Mouse (Mus musculus): ENCODE data around the gene Ralgps2. TPM values are rescaled to one million over a fixed set of nuclear protein-coding genes. Genes with fewer than 3 reads are reported as not detected.

Ralgps2 gene
- polyA plus RNA-seq, 1 experiment from 2014 or later: 74.4 TPM

DNA sequence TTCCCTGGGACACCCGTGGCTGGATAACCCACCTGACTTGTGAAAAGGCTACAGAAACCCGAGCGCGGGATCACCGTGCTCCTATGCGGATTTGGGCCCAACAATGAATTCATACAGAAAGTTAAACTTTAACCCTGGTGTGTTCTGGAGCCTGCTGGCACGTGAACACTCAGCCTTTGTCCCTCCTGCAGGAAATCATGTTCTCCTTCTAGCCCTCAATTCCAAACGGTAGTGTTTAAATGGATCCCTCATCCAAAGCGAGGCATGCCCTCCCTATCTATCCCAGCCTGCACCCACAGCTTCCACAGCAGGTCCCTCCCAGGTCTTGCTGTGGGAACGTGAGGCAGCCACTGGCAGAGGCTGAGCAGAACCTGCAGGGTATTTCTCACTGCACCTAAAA is 131.1 kb downstream of the Ralgps2 start:
- H3K27ac ChIP-seq (replicated peaks): no peak overlapping the region
- no peaks in the 10 kb centered on the region for H3K4me1 ChIP-seq
- H3K4me2 ChIP-seq (replicated peaks): no peak overlapping the region
- no peak for ATAC-seq (ENCODE audit: insufficient number of reproducible peaks, low FRiP score, low TSS enrichment, low read depth)
- no peaks in the 10 kb centered on the region for H3K9me3 ChIP-seq (replicated peaks)
- no peaks in the 10 kb centered on the region for H3K36me3 ChIP-seq
- no peak overlapping the region for H3K9ac ChIP-seq
- WGBS: 51% methylated on average over 10 of the region's 10 CpGs
- no peak overlapping the region for H3K4me3 ChIP-seq (replicated peaks)
- no peaks in the 10 kb centered on the region for H3K27me3 ChIP-seq

- Histone ChIP-seq H3K4me2 (replicated peaks) (no peak overlapping the region), H3K27ac (replicated peaks) (no peak overlapping the region), H3K27me3 (no peaks in the 10 kb centered on the region), H3K36me3 (no peaks in the 10 kb centered on the region), H3K4me1 (peaks cover 4% of the 10 kb centered on the region), H3K4me3 (replicated peaks) (no peak overlapping the region), H3K9ac (no peak overlapping the region), H3K9me3 (replicated peaks) (no peaks in the 10 kb centered on the region)
- ATAC-seq (ENCODE audit: insufficient number of reproducible peaks, low FRiP score, low TSS enrichment, low read depth): no peak
- 38% methylated on average over 6 of the region's 6 CpGs for WGBS
Measured at GRCm38 (mm10) chr1:156801276-156801675, 138.2 kb downstream of the Ralgps2 start.

- no peak overlapping the region for H3K4me3 ChIP-seq (replicated peaks)
- H3K9ac ChIP-seq: no peak overlapping the region
- peaks cover 13% of the 10 kb centered on the region for H3K4me1 ChIP-seq
- no peaks in the 10 kb centered on the region for H3K36me3 ChIP-seq
- H3K27me3 ChIP-seq: no peaks in the 10 kb centered on the region
- ATAC-seq (ENCODE audit: insufficient number of reproducible peaks, low FRiP score, low TSS enrichment, low read depth): no peak
- no peak overlapping the region for H3K4me2 ChIP-seq (replicated peaks)
- H3K9me3 ChIP-seq (replicated peaks): no peaks in the 10 kb centered on the region
- H3K27ac ChIP-seq (replicated peaks): peak overlapping the region; percentile 44; the same call in 1 of the 2 replicates
- 30% methylated on average over 9 of the region's 9 CpGs for WGBS
Measured at GRCm38 (mm10) chr1:156796251-156796650, 143.2 kb downstream of the Ralgps2 start.

GRCm38 (mm10) chr1:156789844-156790490 is 149.5 kb downstream of the Ralgps2 start:
- 27% methylated on average over 5 of the region's 5 CpGs for WGBS
- Histone ChIP-seq H3K4me2 (replicated peaks) (no peak overlapping the region), H3K4me1 (peaks cover 25% of the 10 kb centered on the region), H3K36me3 (no peaks in the 10 kb centered on the region), H3K4me3 (replicated peaks) (no peak overlapping the region), H3K9ac (no peak overlapping the region), H3K9me3 (replicated peaks) (no peaks in the 10 kb centered on the region), H3K27me3 (no peaks in the 10 kb centered on the region), H3K27ac (replicated peaks) (peak overlapping the region; percentile 48; the same call in 1 of the 2 replicates)
- ATAC-seq (ENCODE audit: insufficient number of reproducible peaks, low FRiP score, low TSS enrichment, low read depth): no peak

DNA sequence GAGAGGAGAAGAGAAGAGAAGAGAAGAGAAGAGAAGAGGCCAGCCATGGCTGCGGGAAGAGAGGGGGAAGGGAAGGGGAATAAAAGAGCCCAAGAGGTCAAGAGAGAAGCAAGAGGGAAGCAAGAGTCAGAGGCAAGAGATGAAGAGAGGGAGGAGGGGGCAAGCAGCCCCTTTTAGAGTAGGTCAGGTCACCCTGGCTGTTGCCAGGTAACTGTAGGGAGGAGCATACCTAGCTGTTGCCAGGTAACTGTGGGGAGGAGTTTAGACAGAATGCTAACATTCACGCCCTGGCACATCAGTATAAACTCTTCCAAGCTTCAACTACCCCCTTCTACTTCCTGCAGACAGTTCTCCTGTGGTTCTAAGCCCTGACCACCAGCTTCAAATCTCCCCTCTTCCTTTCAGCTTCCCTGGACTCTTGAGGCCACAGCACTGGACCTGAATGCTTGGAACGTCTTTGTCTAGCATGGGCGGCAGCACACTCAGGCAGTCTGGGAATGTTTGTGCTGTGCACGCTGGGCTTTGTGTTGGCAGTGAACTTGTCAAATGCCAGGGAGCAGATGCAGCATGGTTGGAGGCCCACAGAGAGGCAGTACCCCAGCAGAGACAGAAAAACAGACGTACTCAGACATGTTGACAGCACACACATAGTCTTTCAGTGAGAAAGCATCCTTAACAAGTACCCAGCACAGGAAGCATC is 152.1 kb downstream of the Ralgps2 start:
- Histone ChIP-seq H3K4me2 (replicated peaks) (no peak overlapping the region), H3K27me3 (no peaks in the 10 kb centered on the region), H3K9ac (no peak overlapping the region), H3K4me3 (replicated peaks) (no peak overlapping the region), H3K27ac (replicated peaks) (no peak overlapping the region; the same call in 1 of the 2 replicates), H3K36me3 (no peaks in the 10 kb centered on the region), H3K9me3 (replicated peaks) (no peaks in the 10 kb centered on the region), H3K4me1 (peaks cover 44% of the 10 kb centered on the region)
- WGBS: 44% methylated on average over 6 of the region's 6 CpGs
- 0 out of 2 replicates have a peak, but pooled peaks have one; percentile 30 for ATAC-seq (ENCODE audit: insufficient number of reproducible peaks, low FRiP score, low TSS enrichment, low read depth)

DNA sequence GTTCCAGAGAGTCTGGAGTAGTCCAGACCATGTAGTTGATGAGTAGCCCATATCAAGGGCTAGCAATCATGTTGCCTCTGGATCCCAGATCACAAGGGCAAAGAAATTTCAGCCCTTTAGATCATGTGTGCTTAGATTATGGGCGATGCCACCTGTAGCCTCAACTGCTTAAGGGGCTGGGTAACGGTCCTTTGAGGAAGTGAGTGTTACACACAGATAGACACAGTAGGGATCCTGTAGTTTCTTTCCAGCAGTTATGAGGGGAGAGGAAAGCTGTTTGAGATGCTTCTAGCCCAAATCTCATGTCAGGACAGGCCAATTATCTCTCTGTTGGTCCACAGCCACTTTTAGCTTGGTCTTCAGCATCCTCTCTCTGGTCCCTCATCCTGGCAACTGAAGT is 153.4 kb downstream of the Ralgps2 start:
- H3K9me3 ChIP-seq (replicated peaks): no peaks in the 10 kb centered on the region
- no peak overlapping the region for H3K4me3 ChIP-seq (replicated peaks)
- H3K4me2 ChIP-seq (replicated peaks): no peak overlapping the region
- no peak overlapping the region for H3K9ac ChIP-seq
- H3K27me3 ChIP-seq: no peaks in the 10 kb centered on the region
- H3K36me3 ChIP-seq: no peaks in the 10 kb centered on the region
- peaks cover 57% of the 10 kb centered on the region for H3K4me1 ChIP-seq
- no peak for ATAC-seq (ENCODE audit: insufficient number of reproducible peaks, low FRiP score, low TSS enrichment, low read depth)
- WGBS: 78% methylated on average over 2 of the region's 2 CpGs
- H3K27ac ChIP-seq (replicated peaks): 0 out of 2 replicates have a peak overlapping the region, but pooled peaks have one; percentile 80

DNA sequence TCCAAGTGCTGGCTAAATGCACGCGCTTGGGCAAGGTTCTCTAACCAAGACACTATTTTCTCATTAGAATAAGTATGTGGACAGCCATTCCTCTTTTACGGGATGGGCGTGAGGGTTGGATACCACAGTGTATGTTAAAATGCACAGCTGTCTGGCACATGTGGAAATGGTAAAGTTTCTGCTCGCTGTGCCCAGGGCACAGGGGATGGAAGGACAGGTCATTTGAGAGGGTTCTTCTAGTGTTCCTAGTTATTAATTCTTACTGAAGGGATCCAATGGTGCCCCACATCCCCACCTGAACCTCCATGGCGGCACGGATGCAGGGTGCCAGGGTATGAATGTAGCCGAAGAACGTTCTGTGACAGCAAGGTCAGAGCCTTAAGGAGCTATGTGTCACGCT is 154.5 kb downstream of the Ralgps2 start:
- Histone ChIP-seq H3K36me3 (no peaks in the 10 kb centered on the region), H3K27ac (replicated peaks) (peak overlapping the region; percentile 80), H3K4me1 (peaks cover 66% of the 10 kb centered on the region), H3K4me2 (replicated peaks) (no peak overlapping the region), H3K27me3 (no peaks in the 10 kb centered on the region), H3K4me3 (replicated peaks) (no peak overlapping the region), H3K9me3 (replicated peaks) (no peaks in the 10 kb centered on the region), H3K9ac (no peak overlapping the region)
- 60% methylated on average over 10 of the region's 10 CpGs for WGBS
- no peak for ATAC-seq (ENCODE audit: insufficient number of reproducible peaks, low FRiP score, low TSS enrichment, low read depth)

DNA sequence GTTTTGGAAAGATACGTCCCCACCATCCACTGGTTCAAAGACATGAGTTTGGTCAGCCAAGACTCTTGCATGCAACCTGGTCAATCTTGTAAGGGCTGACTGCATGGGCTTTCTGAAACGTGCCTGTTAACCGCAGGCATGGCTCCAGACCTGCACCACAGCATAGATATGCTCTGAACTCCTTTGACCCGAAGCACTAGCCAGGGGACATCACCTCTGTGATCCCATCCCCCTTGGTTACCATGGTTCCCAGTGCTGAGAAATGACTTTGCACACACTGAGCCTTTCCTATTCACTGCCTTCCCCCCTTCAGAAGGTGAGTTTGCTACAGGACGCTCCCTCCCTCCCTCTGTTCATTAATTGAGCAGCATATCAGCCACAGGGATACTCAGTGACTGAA is 155.3 kb downstream of the Ralgps2 start:
- no peaks in the 10 kb centered on the region for H3K9me3 ChIP-seq (replicated peaks)
- H3K36me3 ChIP-seq: no peaks in the 10 kb centered on the region
- WGBS: 67% methylated on average over 5 of the region's 5 CpGs
- H3K4me3 ChIP-seq (replicated peaks): no peak overlapping the region
- H3K4me2 ChIP-seq (replicated peaks): no peak overlapping the region
- no peak for ATAC-seq (ENCODE audit: insufficient number of reproducible peaks, low FRiP score, low TSS enrichment, low read depth)
- H3K4me1 ChIP-seq: peaks cover 72% of the 10 kb centered on the region
- no peaks in the 10 kb centered on the region for H3K27me3 ChIP-seq
- no peak overlapping the region for H3K9ac ChIP-seq
- peak overlapping the region; percentile 80 for H3K27ac ChIP-seq (replicated peaks)

DNA sequence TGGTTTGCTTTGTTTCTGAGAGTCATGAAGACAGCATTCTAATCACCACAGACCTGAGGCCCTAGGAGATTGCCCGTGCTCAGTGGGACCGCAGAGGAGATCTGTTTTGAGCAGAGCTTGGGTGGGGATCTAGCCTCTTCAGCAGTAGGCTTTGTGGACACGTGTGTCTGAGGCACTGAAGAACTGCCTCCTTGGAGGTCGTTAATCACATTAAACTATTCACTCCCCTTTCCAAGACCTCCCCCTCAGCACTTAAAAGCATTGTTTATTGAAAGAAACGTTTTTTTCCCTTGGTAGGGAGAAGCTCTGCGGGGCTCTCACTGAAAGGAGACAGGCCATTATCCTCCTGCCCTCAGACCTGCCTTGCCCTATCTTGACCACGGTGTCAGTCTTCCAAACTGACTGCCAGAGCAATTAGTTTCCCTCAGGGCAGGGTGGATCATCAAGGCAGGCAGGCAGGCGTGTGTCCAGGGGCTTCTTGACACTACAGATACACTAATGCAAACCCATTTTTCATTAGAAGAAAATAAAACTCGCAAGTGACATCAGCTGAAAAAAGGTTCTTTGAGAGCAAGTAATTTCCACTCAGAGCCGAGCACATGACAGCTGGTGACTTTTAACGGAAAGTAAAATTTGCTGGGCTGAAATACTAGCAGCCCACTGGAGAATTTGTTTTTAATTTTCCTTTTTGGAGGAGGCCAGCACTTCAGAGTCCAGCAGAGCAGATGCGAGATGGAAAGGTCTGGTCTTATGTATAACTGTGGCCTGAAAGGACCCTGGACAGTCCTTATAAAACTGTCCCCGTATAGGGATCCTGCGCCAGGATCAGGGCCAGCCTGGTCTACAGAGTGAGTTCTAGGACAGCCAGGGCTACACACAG is 157.2 kb downstream of the Ralgps2 start:
- Histone ChIP-seq H3K4me2 (replicated peaks) (no peak overlapping the region), H3K36me3 (no peaks in the 10 kb centered on the region), H3K27me3 (no peaks in the 10 kb centered on the region), H3K4me1 (peaks cover 70% of the 10 kb centered on the region), H3K9me3 (replicated peaks) (no peaks in the 10 kb centered on the region), H3K27ac (replicated peaks) (peak overlapping the region; percentile 96), H3K4me3 (replicated peaks) (no peak overlapping the region), H3K9ac (no peak overlapping the region)
- ATAC-seq (ENCODE audit: insufficient number of reproducible peaks, low FRiP score, low TSS enrichment, low read depth): no peak
- 27% methylated on average over 14 of the region's 14 CpGs for WGBS

GRCm38 (mm10) chr1:156781076-156781741 is 158.2 kb downstream of the Ralgps2 start:
- peak; percentile 78 for ATAC-seq (ENCODE audit: insufficient number of reproducible peaks, low FRiP score, low TSS enrichment, low read depth)
- Histone ChIP-seq H3K4me1 (peaks cover 67% of the 10 kb centered on the region), H3K27me3 (no peaks in the 10 kb centered on the region), H3K9me3 (replicated peaks) (no peaks in the 10 kb centered on the region), H3K27ac (replicated peaks) (peak overlapping the region; percentile 96), H3K4me3 (replicated peaks) (no peak overlapping the region), H3K4me2 (replicated peaks) (0 out of 2 replicates have a peak overlapping the region, but pooled peaks have one; percentile 22), H3K9ac (no peak overlapping the region), H3K36me3 (no peaks in the 10 kb centered on the region)
- WGBS: 8% methylated on average over 12 of the region's 12 CpGs
